11 mouse cellular contexts compared by ENCODE assay signal in the genomic region with DNA sequence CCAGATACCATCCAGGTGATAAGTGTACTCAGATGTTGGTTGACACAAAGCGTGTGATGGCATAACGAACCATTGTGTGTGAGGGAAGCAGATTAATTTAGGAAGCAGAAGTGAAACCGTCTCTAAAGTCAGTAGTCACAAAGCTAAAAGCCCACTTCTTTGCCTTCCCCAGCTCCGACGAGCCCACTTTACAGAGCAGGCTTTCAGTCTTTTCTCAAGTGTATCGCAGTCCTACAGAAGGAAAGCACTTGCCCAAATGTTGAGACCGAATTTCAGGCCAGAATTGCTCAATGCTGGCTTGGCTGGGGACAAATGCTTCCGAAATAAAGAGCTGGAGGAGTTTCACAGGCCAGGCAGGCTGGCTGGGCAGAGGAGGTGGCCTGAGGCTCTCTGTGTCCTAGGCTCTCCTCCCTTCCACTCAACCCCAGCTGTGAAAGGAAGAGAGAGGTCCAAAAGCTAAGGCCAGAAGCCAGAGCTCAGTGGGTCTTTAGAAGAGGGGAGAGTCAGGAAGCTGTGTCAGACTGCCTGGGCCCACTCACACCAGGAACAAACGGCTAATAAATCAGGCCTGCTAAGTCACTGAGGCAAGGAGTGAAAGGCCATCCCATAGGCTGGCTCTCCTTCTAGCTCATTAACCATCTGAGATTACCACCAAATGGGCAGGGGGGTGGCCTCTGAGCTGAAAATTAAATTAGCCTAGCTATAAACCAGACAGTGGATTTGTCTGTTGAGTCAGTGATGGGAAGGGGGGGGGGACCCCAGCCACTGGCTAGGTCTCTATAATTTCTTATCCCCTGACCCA. TPM values are rescaled to one million over a fixed set of nuclear protein-coding genes. Genes with fewer than 3 reads are reported as not detected.
A peak's percentile ranks its signal among the peaks of the same experiment; 100 is the strongest.
DNase-seq lines count a peak whose midpoint lies in the region; ATAC-seq lines count a peak whose summit lies in the region.
"Had no signal": no experiment of that assay in that cellular context is flagged by ENCODE, and none has a peak within 500 bp of the region (broad histone marks: within the 10 kb centered on the region; RNA-seq: fewer than 3 reads in every experiment).

No protein-coding gene starts in this region.

- WGBS in midbrain, embryonic 10.5 days: 73% methylated on average over 9 of the region's 9 CpGs
- WGBS in midbrain, embryonic 16.5 days: 70% methylated on average over 9 of the region's 9 CpGs
- 75% methylated on average over 9 of the region's 9 CpGs for WGBS in hindbrain, embryonic 12.5 days

- peaks cover 85% of the 10 kb centered on the region for H3K4me1 ChIP-seq in midbrain, embryonic 10.5 days
- H3K4me1 ChIP-seq in midbrain, embryonic 16.5 days (ENCODE audit: control insufficient read depth, insufficient read depth, low read length): no peaks in the 10 kb centered on the region; the same call in 1 of the 2 replicates
- H3K4me1 ChIP-seq in hindbrain, embryonic 12.5 days: peaks cover 34% of the 10 kb centered on the region

- H3K9ac ChIP-seq in midbrain, embryonic 16.5 days (ENCODE audit: low read depth, low read length): no peak overlapping the region
- H3K9ac ChIP-seq in hindbrain, embryonic 12.5 days: no peak overlapping the region
- H3K9ac ChIP-seq: heart, embryonic 15.5 days; lung, embryonic 15.5 days had no signal

- peak; percentile 26 for DNase-seq in gastrocnemius, postnatal 14 days
- no peak for DNase-seq in gastrocnemius, postnatal 10 days
- DNase-seq in midbrain, embryonic 10.5 days (ENCODE audit: low spot score): no peak
- DNase-seq in skeletal muscle tissue, adult 2 months (ENCODE audit: low read depth, low spot score): peak; percentile 46
- DNase-seq in layer of hippocampus, adult 9-10 months (ENCODE audit: low spot score): no peak

- peaks cover 85% of the 10 kb centered on the region for H3K27me3 ChIP-seq in midbrain, embryonic 10.5 days (ENCODE audit: low read depth, poor library complexity, severe bottlenecking)
- no peaks in the 10 kb centered on the region for H3K27me3 ChIP-seq in midbrain, embryonic 16.5 days (ENCODE audit: control insufficient read depth, insufficient read depth, low read depth, low read length)
- H3K27me3 ChIP-seq in hindbrain, embryonic 12.5 days: peaks cover 10% of the 10 kb centered on the region

- no peak overlapping the region for H3K4me3 ChIP-seq in midbrain, embryonic 10.5 days
- H3K4me3 ChIP-seq in midbrain, embryonic 16.5 days (ENCODE audit: low read depth, low read length): no peak overlapping the region
- H3K4me3 ChIP-seq in hindbrain, embryonic 12.5 days: no peak overlapping the region
- H3K4me3 ChIP-seq: erythroblast, embryonic 14.5 days; heart, embryonic 15.5 days; lung, embryonic 15.5 days had no signal

- peak overlapping the region; percentile 34; the same call in 1 of the 2 replicates for H3K27ac ChIP-seq in midbrain, embryonic 10.5 days (replicated peaks)
- no peak overlapping the region for H3K27ac ChIP-seq in midbrain, embryonic 16.5 days (ENCODE audit: low read length)
- H3K27ac ChIP-seq in hindbrain, embryonic 12.5 days: 0 out of 2 replicates have a peak overlapping the region, but pooled peaks have one; percentile 5
- H3K27ac ChIP-seq: heart, embryonic 15.5 days; lung, embryonic 15.5 days had no signal

- H3K9me3 ChIP-seq in midbrain, embryonic 10.5 days (replicated peaks): no peaks in the 10 kb centered on the region
- H3K9me3 ChIP-seq in midbrain, embryonic 16.5 days (replicated peaks; ENCODE audit: control insufficient read depth, low read length, poor library complexity, severe bottlenecking): no peaks in the 10 kb centered on the region
- H3K9me3 ChIP-seq in hindbrain, embryonic 12.5 days (replicated peaks): no peaks in the 10 kb centered on the region
- H3K9me3 ChIP-seq: heart, embryonic 15.5 days; lung, embryonic 15.5 days had no signal

- ATAC-seq in midbrain, embryonic 16.5 days: no peak
- ATAC-seq in hindbrain, embryonic 12.5 days (ENCODE audit: low FRiP score): no peak
- no peak for ATAC-seq in erythroblast, adult 5-6 weeks (replicated peaks; ENCODE audit: low FRiP score, poor library complexity, severe bottlenecking)

- peaks cover 22% of the 10 kb centered on the region for H3K36me3 ChIP-seq in midbrain, embryonic 10.5 days
- no peaks in the 10 kb centered on the region for H3K36me3 ChIP-seq in midbrain, embryonic 16.5 days (ENCODE audit: control insufficient read depth, insufficient read depth, low read length)
- no peaks in the 10 kb centered on the region; the same call in 1 of the 2 replicates for H3K36me3 ChIP-seq in hindbrain, embryonic 12.5 days
- H3K36me3 ChIP-seq: heart, embryonic 15.5 days; lung, embryonic 15.5 days had no signal

- no peak overlapping the region for H3K4me2 ChIP-seq in midbrain, embryonic 16.5 days (ENCODE audit: low read length)
- H3K4me2 ChIP-seq in hindbrain, embryonic 12.5 days (replicated peaks): no peak overlapping the region
- H3K4me2 ChIP-seq: heart, embryonic 15.5 days; lung, embryonic 15.5 days had no signal

- intact Hi-C loops in gastrocnemius, postnatal 14 days (cut with DNase I; ENCODE audit: low total_unique reads): no loop called here

RNA-seq across cellular contexts. Expression of a gene that starts 15.3 kb away (rescaled TPM):
- total RNA-seq in gastrocnemius, postnatal 14 days (2021): under 1 TPM; 0.35 to 0.62 TPM
- total RNA-seq in gastrocnemius, postnatal 10 days (2021): under 1 TPM; 0.59 to 0.90 TPM
- polyA plus RNA-seq in midbrain, embryonic 10.5 days (2016; fragmentation: Nextera tagmentation; extraction: Ambion mirVana): 15.6 and 19.4 TPM in 2 replicates
- 9.4 and 15.4 TPM in 2 replicates for polyA plus RNA-seq in midbrain, embryonic 16.5 days (2015; fragmentation: Nextera tagmentation; extraction: Ambion mirVana)
- polyA plus RNA-seq in hindbrain, embryonic 12.5 days (2016; fragmentation: Nextera tagmentation; extraction: Ambion mirVana): 11.2 and 15.1 TPM in 2 replicates
- total RNA-seq in erythroblast, adult 5-6 weeks (2015; ENCODE audit: low replicate concordance): not detected in 2 replicates
- 1.1 TPM in 1 of 2 replicates, not detected in the other for total RNA-seq in erythroblast, adult 5-6 weeks (2017; ENCODE audit: low replicate concordance)

Comparison
In these comparisons a context has a peak if more than half of its experiments do, and no peak if none do; other contexts are left out.
1. DNase-seq: peak in gastrocnemius, postnatal 14 days (single experiment) and skeletal muscle tissue, adult 2 months (single experiment); none in gastrocnemius, postnatal 10 days (single experiment), midbrain, embryonic 10.5 days (single experiment) and layer of hippocampus, adult 9-10 months (single experiment).